Mouse (Mus musculus) erythroid progenitor cell, adult 5-6 weeks (primary cell): ENCODE results near the gene Pard6b. TPM values are rescaled to one million over a fixed set of nuclear protein-coding genes. Genes with fewer than 3 reads are reported as not detected.
"Not testable (repeated sequence)": the region's sequence is repeated elsewhere in the genome, so short reads cannot be mapped to it uniquely, and the experiment has no call there.

Experiments used
- ATAC-seq: replicated peaks from 2 replicates; pipeline ENCODE4 v1.8.0; 2016; ENCODE audit warnings: moderate number of reproducible peaks, mild to moderate bottlenecking, moderate TSS enrichment, inconsistent platforms; ENCODE audit not compliant: poor library complexity, low FRiP score, severe bottlenecking
- total RNA-seq, 2 experiments: library from RNA; stranded (forward) in 1 of 2; stranded (reverse) in 1 of 2; fragments of 150-400 nt in 1 of 2; fragments of 186-747, 209-891 nt in 1 of 2; gene quantifications; 2 replicates each; pipeline versions ENCODE4 v1.2.3 to v1.2.4; 2015 to 2017; ENCODE audit warnings: low replicate concordance in 2 of 2

Gene Pard6b
- total RNA-seq, 2 experiments from 2014 or later, result not detected

GRCm38 (mm10) chr2:168093077-168093476 lies 12.3 kb downstream of the Pard6b start:
- ATAC-seq, result no peak

- ATAC-seq, result no peak
Observed at GRCm38 (mm10) chr2:168095077-168095476, 14.3 kb downstream of the Pard6b start.

GRCm38 (mm10) chr2:168096487-168096886 lies 15.7 kb downstream of the Pard6b start:
- no peak for ATAC-seq

DNA sequence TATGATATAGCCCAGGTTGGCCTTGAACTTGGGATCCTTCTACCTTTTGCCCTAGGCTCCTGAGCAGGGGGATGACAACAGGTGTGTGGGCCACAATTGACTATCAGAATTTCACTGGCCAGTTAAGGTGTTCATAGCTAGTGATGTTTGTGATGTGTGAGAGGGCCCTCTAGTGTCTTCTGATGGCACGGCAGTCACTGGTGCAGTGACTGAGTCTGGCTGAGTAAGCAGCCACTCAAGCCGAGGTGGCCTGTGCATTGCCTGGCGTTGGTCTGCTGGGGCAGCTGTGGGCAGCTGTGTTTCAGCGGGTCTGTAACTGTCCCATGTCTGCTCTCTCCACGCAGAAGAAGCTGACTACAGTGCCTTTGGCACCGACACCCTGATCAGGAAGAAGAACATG lies 17.2 kb downstream of the Pard6b start:
- no peak for ATAC-seq

GRCm38 (mm10) chr2:168100008-168100407 lies 19.2 kb downstream of the Pard6b start:
- no peak for ATAC-seq

DNA sequence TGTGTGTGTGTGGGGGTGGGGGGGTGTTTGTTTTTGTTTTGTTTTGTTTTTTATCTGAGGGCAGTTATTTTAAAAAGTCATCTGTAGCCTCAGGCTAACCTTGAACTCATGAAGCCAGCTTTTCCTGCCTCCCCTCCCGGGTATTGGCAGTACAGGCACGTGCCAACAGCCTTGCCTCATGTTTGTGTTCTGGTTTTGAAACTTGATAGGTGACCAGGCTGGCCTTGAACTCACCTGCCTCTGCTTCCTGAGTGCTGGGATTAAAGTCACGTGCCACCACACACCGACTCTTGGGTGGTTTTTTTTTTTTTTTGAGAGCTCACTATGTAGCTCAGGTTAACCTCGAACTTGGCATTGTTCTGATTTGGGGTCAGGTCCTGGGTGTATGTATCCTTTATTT lies 21.0 kb downstream of the Pard6b start:
- ATAC-seq, result no peak

DNA sequence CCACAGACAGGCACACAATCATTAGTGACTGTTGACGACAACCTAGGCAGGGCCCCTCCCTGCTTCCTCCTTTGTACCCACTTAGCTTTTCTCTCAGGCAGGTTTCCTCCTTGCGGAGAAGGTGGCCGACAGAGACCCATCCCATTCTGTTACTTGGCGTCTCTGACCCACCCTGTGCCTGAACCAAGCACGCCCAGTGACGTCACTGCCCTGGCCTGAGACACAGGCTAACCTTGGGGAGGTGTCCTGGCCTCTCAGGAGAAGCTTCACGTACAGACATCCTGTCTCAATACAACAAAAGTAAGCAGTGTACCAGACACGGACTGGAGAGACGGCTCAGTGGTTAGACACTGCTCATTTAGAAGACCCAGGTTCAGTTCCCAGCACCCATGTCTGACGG lies 22.5 kb downstream of the Pard6b start:
- no peak for ATAC-seq

DNA sequence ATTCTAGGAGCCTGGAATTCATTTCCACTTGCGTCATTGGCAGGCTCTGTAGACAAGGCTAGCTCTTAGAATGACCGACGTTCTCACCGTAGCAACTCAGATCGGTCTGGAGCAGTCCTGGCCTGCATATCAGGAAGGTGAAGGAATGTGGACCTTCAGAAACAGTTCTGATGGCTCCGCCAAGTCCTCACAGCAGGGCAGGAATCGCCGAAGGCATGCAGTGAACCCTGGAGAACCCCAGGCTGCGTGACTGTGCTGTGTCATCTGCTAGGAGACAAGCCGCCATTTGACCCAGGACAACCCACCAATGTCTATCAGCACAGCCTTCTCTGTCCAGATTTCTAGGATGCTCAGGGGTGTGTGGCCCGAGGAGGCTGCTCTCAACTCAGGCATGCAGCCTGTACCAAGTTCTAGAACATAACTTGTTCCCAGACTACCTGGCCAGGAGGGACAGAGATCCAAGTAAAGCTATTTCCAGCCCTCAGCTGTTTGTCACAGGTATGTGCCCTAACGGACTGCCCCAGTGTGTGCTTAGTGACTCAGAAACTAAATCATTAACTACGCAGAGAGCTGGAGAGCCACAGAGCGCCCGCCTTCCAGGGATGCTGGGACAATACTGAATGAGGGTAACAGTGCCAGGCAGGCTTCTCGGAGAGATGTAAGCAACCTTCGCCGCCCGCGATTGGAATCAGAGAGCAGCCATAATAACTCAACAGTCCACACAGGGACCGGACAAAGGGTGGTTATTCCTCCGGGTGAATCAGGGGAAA lies 23.8 kb downstream of the Pard6b start:
- ATAC-seq, result no peak

GRCm38 (mm10) chr2:168105271-168105670 lies 24.5 kb downstream of the Pard6b start:
- ATAC-seq, result no peak

GRCm38 (mm10) chr2:168106701-168107178 lies 25.9 kb downstream of the Pard6b start:
- no peak for ATAC-seq

GRCm38 (mm10) chr2:168107356-168107755 lies 26.6 kb downstream of the Pard6b start:
- no peak for ATAC-seq

- not testable (repeated sequence) for ATAC-seq
Observed at GRCm38 (mm10) chr2:168107901-168108300, 27.1 kb downstream of the Pard6b start.

- peak; percentile 69 for ATAC-seq
Observed at GRCm38 (mm10) chr2:168111902-168112301, 31.1 kb downstream of the Pard6b start.

- no peak for ATAC-seq
Observed at GRCm38 (mm10) chr2:168113263-168113662, 32.5 kb downstream of the Pard6b start.

DNA sequence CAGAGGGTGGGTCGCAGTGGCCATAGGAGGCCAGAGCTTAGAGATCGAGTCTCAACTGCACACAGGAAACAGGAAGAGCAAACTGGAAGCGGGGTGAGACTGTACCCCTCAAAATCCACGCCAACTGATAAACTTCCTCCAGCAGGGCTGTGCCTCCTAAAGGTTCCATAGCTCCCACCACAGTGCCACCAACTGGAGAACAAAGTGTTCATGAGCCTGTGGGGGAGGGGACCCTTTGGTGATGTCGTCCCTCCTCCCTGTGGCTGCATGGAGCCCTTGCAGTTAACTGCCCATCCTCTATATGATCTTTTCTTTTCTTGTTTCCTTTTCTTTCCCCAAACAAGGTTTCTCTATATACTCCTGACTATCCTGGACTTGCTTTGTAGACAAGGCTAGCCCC lies 32.9 kb downstream of the Pard6b start:
- no peak for ATAC-seq

DNA sequence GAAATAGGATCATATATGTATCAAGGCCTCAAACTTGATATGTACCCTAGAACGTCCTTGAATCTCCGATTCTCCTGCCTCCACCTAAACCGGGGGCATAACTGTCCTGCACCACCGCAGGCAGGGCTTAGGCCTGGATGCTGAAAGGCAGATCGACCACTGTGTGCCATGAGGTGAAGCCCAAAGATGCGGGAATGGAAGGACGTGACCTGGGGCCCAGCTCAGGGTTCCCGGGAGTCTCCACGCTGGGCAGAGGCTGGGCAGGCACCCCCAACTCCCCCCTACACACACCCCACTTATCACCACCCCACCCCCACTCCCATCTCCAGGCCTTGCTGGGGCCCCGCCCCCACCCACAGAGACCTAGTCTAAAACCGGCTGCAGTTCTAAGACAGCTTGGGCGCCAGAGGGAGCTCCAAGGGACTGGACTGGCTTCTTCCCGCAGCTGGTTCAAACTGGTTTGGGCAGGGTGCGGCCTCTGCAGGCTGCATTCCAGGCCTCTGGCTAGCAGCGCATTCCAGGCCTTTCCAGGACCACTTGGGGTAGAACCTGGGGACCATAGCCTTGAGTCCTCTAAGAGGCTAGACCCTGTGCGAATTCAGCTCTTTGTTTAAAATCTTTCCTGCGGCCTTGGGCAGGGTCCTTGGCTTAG lies 34.0 kb downstream of the Pard6b start:
- ATAC-seq, result no peak

GRCm38 (mm10) chr2:168115826-168116225 lies 35.0 kb downstream of the Pard6b start:
- ATAC-seq, result no peak

DNA sequence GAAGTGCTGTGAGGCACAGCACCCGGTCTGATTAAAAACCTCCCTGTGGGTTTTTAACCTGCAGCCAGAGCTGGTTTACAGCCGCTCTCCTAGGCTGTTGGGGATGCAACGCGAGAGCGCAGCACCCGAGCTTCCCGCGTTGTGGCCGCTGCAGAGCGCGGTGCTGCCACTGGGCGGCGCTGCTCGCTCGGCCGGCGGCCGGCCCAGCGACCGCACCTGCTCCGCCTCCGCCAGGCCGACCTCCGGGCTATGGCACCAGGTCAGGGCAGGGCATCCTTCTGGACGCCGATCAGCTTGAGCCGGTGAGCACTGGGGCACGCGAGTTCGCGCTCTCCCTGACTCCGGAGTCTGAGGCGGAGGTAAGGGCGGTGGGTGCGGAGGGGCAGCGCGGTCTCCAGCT lies 36.3 kb downstream of the Pard6b start:
- ATAC-seq, result 0 out of 2 replicates have a peak, but pooled peaks have one; percentile 61

GRCm38 (mm10) chr2:168117553-168117952 lies 36.7 kb downstream of the Pard6b start:
- 0 out of 2 replicates have a peak, but pooled peaks have one; percentile 15 for ATAC-seq

- no peak for ATAC-seq
Observed at GRCm38 (mm10) chr2:168117967-168118366, 37.2 kb downstream of the Pard6b start.

- no peak for ATAC-seq
Observed at GRCm38 (mm10) chr2:168118456-168118855, 37.7 kb downstream of the Pard6b start.
